Mouse (Mus musculus) CD4-positive, CD25-positive, alpha-beta regulatory T cell, adult 2 months (primary cell): ENCODE results near the gene Kbtbd12.

Experiments
- DNase-seq: peaks from one replicate; pipeline ENCODE4 v3.0.0-alpha.2; 2012; ENCODE audit warnings: low read depth, low spot score

The Kbtbd12 gene

DNA sequence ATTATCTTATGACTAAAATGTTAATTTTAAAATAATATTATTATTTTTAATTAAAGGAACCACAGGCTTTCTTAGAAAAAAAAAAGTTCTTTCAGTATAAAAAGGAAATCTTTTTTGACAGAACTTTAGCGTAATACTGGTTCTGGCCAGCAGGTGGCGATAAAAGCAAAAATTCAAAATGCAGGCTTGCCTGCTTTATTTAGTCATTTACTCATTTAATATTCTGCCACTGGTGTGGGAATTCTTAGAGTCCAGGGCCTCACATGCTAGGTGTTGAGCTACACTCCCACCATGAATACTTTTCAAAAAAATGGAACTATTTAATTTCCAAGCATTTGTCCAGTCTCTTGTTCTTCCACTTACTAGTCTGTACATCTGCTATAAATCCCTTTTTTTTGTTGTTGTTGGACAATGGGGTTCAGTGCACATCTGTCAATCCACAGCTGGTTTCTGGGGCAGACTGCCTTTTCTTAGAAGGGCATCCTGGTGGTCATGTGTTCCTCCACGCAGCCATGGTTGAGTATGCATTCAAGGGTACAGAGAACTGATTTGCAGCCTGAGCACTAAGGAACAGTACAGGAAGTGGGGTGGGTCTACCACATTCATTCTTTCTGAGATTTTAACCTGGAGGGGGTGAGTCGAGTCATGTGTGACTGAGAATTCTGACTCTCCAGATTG lies 88.5 kb downstream of the Kbtbd12 start:
- peak; percentile 60 for DNase-seq

DNA sequence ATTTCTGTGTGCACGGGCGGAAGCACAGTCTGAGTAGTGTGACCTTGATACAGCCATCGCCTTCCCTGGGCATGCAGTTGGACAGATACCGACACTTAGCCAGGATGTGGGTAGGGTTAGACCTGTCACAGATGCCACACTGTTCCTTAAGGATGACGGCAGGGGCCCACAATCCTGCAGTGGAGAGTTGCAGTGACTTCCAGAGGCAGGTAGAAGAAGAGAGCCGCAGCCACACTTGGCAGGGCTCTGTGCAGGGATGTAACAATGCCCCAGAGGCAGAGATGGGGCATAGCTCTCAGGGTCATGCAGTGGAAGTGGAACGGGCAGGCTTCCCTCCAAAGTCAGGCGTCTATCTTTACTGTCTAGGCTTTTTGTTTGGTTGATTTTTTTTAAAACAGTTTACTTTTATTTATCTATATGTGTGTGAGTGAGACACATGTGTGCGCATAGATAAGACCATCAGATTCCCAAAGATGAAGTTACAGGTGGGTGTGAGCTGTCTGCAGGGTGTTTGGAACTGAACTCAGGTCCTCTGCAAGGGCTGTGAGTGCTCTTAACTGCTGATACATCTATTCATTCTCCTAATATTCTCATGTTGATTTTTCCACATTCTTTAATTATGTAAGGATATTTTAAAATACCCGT lies 89.2 kb downstream of the Kbtbd12 start:
- no peak for DNase-seq

DNA sequence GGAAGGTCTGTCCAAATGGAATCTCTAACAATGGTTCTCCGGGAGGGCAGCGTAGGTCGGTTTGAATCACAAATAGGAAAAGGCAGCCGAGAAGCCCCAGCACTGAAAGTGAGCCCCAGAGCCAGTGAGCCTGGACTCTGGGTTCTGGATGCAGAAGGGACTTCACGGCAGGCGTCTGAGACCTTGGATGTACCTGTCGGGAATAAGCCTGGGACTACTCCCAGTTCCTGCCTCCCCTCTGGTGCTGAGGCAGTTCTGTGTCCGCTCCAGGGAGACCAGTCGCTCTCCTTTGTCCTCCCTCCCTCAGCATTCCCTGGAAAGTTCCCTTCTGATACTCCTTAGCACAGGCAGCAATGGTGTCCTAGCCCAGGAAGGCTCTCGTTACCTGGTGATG lies 92.4 kb downstream of the Kbtbd12 start:
- DNase-seq = no peak

DNA sequence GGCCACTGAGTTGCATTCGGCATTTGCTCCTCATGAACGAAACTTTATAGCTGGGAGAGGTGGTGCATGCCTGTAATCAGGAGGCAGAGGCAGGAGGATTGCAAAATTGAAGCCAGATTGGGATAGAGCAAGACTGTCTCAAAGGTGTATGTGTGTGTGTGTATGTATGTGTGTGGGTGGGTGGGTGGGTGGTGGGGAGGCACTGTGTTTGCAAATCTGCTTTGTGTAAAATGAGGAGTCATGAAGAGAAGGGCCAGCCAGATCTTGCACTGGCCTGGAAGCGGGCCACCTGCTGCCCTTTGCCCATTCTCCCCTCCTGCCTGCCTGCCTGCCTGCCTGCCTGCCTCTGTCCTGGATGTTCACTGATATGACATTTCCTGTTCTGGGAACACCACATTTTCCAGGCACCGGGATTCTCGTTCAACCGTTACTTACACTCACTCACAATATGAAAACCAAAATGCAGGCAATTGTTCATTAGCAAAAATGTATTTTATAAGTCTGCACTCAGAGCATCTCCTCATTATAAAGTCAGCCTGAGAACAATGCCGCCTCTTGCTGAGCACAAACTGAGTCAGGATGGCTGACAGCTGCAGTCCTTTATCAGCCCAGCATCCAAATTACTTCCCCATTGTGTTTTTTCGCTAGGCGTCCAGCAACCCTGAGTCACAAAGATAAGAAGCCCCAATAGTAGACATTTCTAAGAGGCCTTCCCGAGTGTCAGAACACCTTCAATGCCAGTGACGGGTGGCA lies 92.9 kb downstream of the Kbtbd12 start:
- no peak for DNase-seq

DNA sequence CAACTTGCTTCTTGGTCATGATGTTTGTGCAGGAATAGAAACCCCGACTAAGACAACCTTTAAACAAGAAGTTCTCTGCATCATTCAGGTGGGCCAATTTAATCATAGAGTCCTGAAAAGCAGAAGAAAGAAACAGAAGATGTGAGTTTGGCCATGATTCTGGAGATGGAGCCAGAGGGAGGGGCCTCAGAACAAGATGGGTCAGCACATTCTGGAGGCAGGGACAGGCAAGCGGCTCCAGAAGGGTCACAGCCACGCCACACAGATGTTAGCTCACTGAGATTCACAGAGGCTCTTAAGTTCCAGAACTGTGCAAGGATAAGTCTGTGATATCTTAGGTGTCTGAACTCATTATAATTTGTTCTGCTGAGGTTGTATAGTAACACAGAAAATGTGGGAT lies 93.5 kb downstream of the Kbtbd12 start:
- no peak for DNase-seq

DNA sequence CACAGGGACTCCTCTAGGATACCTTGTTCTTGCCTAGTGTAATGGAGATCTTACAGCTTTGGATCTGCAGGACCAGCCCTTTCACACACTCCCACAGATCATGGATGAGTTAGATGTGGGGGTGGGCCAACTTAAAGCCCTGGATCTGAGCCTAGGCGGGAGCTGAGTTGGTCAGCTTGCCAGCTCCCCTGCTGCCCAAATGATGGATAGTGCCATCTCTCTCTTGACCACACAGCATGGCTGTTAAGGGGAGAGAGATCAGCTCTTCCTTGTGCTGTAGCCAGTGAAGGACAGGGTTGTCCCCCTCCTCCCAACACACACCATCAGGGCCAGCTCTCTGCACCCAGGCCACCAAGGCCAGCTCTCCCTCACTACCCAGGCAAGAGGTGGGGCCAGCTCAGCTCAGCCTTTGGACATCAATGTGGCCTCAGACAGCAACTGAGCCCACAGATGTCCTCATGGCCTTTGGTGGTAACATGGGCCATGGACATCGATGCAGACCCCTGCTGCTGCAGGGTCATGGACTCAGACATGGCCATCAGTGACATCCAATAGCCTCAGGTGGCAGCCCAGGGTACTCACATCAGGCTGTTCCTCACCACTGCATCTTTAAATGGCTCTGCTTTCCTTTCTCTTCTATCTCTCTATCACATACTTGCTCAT lies 97.5 kb downstream of the Kbtbd12 start:
- no peak for DNase-seq

DNA sequence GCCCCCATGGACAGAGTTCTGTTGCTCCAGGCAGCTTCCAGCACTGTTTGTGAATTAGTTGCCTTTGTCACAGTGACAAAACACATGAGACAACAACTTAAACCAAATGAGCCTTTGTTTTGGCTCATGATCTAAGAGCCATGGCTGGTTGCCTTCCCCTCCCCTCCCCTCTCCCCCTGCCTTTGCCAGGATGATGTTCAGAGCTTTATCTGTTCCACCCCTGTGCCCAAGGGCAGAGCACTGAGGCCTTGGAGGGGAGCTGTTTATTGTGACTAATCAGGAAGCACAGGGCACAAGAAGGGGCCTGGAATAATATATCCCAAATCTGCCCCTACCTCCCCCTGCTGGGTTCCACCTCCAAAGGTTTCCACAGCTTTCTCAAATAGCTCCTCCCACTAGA lies 107.4 kb downstream of the Kbtbd12 start:
- DNase-seq = no peak

DNA sequence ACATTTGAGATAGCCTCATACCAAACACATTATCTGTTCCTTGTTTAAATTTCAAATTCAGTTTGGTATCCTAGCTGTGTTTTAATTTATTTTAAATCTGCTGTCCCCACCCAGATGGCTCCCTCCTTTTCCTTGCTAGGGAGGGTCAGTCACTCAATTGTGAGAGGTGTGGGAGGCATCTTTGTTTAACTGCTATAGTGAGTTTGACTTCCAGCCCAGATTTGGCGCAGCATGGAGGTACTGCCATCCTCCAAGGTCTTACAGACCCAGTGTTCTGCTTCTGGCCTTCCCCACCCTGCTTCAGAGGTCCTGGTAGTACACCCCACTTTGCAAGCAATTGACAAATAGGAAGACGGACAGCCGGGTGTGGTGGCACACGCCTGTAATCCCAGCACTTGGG lies 113.7 kb downstream of the Kbtbd12 start:
- DNase-seq = no peak

DNA sequence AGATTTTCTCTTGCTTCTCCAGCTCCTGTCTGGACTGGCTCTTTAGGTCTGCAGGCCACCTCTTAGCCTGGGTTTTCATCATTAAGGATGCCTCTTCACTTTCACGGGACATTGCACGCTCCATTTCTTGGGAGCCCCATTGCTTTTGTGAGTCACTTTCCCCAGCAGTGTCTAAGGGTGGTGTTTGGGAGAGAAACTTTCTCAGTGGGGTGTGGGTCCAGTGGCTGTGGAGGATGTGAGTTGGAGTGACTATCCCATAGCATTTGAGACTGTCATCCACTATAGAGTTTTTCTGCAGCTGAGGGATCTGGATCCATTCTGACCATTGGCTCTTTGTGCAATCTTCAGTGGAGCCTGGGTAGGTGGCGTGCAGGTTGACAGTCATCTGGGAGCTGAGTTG lies 114.3 kb downstream of the Kbtbd12 start:
- no peak for DNase-seq

DNA sequence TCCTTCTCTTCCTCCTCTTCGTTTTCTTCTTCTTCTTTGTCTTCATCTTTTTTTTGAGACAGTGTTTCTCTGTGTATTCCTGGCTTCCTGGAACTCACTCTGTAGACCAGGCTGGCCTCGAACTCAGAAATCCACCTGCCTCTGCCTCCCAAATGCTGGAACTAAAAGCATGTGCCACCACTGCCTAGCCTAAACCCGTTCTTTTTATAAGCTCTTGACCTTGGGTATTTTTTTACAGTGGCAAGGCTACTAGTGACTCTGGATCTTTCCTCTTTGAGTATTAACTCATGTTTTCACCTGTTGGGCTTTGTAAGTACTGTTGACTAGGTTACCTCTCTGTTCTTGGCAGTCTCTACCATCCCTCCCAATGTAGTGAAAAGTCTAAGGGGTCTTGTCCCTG lies 114.7 kb downstream of the Kbtbd12 start:
- no peak for DNase-seq

DNA sequence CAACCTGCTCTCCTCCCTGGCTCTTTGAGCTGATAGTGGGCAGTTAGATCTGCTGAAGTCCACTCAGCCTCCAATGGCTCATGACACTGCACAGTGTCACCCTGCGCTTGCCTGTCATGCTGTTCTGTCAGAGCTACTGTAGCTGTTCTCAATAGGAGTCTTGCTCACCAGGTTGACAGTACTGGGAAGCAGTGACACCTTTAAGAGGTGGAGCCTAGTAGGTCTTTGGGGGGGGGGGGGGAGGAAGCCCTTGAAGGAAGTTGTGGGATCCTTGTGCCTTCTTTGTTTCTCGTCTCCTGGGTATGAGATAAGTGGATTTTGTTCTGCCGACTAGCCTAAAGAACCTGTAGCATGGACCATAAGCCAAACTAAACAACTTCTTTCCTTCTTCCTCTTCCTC lies 115.1 kb downstream of the Kbtbd12 start:
- peak; percentile 57 for DNase-seq

DNA sequence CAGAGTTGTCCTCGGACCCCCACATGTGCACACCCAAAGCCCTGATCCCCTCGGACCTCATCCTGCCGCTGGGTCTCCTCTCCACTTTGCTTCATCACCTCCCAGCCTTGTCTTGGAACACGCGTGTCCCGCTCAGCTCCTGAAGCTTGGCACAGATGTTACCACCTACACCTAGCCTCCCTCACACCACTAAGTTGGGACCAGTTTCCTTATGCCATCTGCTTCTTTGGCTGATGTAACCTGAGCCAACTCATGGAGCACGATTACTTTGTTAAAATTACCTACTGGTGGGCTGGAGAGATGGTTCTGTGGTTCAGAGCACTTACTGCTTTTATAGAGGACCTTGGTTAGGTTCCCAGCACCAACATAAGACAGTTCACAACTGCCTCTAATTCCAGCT lies 115.9 kb downstream of the Kbtbd12 start:
- no peak for DNase-seq

DNA sequence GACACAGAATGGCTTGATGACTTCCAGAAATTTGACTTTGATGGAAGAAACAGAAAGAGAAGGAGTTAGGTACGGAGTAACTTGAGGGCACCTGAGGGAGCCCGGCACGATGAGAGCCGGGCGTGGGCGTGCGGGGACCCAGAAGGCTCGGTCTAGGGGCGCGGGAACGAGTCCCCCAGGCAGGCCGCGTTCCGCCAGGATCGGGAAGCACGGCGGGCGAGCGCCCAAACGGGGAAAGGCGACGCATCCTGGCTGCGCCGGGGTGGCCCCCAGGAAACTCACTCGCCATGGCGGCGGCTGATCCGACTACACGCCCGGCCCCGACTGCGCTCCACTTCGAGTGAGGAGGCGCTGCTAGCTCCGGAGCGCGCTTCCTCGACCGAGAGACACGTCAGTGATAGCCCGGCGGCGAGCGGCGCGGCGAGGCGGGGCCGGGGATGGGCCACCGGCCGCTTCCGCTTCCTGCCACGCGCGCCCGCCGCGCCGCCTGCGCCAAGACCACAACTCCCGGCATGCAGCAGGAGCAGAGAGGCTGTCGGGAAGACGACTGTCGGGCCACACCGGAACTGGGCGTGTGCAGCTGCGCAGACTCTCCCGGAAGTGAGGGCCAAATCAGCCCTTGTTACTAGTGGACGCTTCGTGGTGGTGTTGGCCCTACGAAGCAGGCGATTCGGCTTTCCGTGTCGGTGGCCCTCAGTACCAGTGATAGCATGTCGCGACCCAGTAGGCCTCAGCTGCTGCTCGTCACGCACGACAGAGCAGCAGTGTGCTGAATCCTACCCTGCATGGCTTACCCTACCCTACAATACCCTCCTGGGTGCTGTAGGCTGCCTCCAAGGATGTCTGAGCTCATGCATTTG lies 119.1 kb downstream of the Kbtbd12 start, which contains the start of gene Sec61a1:
Gene Sec61a1, minus strand, starts transcription at position 502 of the 860 bp plus-strand sequence.
- peak; percentile 97 for DNase-seq

DNA sequence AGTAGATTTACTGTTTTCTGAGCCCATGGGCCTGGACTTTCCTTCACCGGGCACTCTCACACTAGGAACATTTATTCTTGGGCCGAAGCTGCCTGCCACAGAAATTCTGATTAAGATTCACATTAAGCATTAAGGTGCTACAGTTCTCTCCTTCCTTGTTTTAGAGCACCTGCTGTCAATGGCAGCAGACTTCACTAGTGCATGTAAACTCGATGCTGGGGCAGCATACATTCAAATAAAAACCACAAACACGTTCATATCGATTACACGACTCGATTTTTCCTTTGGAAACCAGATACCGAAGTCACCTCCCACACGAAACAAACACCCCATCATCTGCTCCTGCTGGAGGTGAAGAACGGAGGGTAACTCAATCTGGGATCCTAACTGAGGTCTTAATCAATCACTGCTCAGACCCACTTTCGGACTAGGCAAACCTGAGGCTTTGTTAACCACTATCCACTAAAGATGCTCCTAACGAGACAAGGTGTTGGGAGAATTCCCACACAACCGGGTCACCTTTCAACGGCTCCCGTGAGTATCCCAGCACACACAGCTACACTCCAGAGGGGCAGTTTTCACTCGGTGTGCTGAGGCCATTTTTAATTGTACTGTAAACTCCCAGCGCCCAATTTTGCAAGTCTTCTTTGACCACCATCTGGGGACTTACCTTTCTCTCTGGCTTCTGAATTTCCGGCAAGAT lies 119.9 kb downstream of the Kbtbd12 start:
- DNase-seq = peak; percentile 26

DNA sequence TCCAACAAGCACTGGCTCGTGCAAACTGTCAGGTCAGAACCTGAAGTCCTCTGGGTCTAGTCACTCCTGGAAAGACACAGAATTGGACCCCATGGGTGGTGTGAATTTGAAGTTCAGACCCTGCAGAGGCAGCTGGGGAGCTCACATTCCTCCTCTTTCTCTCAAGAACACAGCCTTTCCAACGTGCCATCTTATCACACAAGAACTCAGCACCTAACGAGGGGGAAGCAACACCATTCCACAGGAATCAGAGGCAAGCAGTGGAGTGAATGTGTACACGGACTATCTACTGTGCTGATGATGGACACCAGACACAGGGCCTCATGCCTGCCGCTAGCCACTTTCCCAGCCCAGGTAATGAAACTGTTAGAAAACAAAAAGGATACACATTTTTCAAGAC lies 121.1 kb downstream of the Kbtbd12 start:
- no peak for DNase-seq

DNA sequence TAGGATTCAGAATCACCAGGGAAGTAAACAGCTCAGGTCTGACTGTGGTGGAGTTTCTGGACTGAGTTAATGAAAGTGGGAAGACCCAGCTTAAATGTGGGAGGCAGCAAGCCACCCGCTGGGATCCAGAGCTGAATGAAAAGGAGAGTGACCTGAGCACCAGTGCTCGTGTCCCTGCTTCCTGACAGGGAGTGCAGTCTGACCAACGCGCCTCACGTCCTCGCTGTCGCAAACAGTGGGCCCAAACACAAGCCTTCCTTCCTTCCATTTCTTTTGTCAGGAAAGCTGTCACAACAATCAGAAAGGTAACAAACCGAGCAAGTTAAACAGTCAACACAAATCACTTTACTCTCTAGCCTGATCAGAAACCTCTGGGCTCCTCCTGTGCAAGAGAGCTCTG lies 121.8 kb downstream of the Kbtbd12 start:
- DNase-seq = no peak

DNA sequence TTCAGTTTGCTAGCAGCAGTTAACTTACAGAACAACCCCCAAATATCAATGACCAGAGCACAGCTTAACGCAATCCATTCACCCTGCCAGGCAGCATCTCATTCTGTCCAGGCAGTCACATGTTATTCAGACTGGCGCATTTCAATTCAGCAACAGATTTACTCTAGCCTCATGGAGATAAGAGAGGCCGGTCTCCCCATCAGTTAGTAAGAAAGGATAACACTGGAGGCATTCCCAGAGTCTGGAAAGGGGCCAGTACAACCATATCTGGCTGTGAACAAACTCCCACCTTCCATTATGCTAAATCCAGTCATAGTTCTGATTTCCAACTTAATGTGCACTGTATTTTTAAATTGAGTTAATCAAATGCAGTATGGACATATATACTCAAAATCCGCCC lies 123.2 kb downstream of the Kbtbd12 start:
- DNase-seq = no peak

DNA sequence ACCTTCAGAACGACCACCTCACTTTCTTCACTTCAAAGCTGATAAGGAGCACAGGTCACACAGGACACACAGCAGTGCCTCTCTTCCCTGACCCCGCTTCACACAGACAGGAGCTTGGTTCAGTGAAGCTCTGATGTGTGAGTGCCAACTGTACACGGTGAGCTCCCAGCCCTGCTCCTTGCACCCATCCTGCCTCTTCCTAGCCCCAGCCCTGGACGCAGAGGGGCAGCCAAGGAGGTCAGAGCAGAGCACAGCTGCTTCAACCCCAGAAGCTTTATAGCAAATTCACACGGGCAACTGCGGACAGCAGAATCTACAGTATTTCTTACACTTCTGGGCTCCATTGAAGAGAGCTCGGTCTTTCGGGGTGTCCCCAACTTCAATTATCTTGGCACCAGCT lies 123.8 kb downstream of the Kbtbd12 start:
- DNase-seq = no peak

DNA sequence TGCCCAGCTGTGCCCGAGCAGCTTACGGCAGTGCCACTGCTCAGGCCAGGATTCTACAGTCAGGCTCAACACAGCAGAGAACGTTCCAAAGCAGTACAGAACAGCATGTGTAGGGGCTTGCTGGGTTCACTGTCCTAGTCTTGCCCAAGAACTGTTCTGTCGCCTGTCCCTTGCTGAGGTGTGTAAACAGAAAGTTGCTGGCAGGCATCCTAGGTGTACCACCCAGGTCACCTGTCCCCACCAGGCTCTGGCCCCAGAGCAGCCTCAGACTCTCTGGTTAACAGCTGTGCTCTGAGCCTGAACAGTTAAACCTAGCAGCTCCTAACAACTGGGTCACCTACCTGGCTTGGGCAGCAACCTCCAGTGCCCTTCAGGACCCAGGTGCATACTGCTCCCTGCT lies 134.7 kb downstream of the Kbtbd12 start:
- DNase-seq = no peak

DNA sequence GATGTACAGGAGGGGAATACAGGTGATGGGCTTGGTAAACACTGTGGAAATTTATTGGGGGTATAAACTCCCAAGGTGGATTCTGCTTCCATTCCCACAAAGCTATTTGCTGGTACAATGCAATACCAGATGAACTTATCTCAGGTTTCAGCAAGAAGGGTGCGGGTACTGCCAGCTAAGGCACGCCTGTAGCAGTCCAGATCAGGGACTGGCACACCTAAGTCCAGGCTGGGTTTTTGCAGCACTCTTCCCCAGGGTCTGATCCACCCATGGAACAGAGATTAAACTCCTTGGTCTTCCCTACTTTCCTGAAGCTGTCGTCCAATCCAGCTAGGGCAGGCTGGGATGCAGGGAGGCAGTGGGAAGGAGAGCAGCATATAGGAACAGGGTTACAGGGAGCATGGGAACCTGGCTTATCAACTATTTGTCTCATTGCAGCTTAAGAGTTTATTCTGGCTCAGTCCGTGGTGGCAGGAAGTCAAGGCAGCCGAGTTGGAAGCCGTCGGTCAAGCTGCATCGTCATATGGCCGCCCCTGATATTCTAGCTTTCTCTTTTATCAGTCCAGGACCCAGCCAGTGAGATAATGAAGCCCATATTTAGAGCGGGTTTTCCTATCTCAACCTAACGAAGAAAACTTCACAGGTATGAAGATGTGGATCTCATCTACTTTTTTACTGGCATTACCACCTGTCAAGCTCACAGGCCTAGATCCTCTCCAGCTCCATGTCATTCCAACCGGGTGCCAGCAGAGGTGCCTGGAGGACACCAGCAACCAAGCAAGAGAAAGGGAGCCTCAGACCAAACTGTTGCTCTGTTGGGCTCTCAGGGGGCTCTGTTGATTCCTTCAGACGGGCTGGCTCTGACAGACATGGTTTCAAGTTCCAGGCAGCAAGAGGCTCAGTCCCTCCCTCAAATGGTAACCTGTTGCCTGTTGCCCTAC lies 135.4 kb downstream of the Kbtbd12 start:
- DNase-seq = no peak
